Mouse (Mus musculus) midbrain, postnatal 0 days (tissue): ENCODE results near the gene Epb41l5. TPM values are rescaled to one million over a fixed set of nuclear protein-coding genes. Genes with fewer than 3 reads are reported as not detected.

Experiments used
- ATAC-seq: fragments of 200-750 bp; cut with Nextera tagmentation; 2 replicates; pipeline ENCODE4 v1.8.0; 2017; ENCODE audit warnings: moderate number of reproducible peaks, mild to moderate bottlenecking, moderate TSS enrichment, moderate library complexity; ENCODE audit not compliant: low FRiP score
- DNase-seq: peaks from one replicate; pipeline ENCODE4 v3.0.0-alpha.2; 2015; ENCODE audit warnings: low spot score
- H3K27ac ChIP-seq: fragments of 300-500 bp; sonication (generic); 2 replicates; pipeline ENCODE4 v1.5.1; 2014; ENCODE audit warnings: low read depth, mild to moderate bottlenecking, low read length, mixed read lengths
- H3K27me3 ChIP-seq: fragments of 300-500 bp; sonication (generic); 2 replicates; pipeline ENCODE4 v1.6.1; 2014; ENCODE audit warnings: low read length, control low read depth, mixed read lengths; ENCODE audit not compliant: insufficient read depth
- H3K36me3 ChIP-seq: fragments of 300-500 bp; sonication (generic); 2 replicates; pipeline ENCODE4 v1.6.1; 2014; ENCODE audit warnings: low read length, control low read depth, mixed read lengths; ENCODE audit not compliant: insufficient read depth
- H3K4me1 ChIP-seq: fragments of 300-500 bp; sonication (generic); 2 replicates; pipeline ENCODE4 v1.6.1; 2014; ENCODE audit warnings: mild to moderate bottlenecking, control low read depth, antibody characterized with exemption, low read length, mixed read lengths; ENCODE audit not compliant: insufficient read depth
- H3K4me2 ChIP-seq: fragments of 300-500 bp; sonication (generic); 2 replicates; pipeline ENCODE4 v1.6.1; 2014; ENCODE audit warnings: low read depth, mild to moderate bottlenecking, low read length, mixed read lengths; ENCODE audit not compliant: poor library complexity, severe bottlenecking
- H3K4me3 ChIP-seq: fragments of 300-500 bp; sonication (generic); 2 replicates; pipeline ENCODE4 v1.5.1; 2014; ENCODE audit warnings: low read depth, mild to moderate bottlenecking, low read length, moderate library complexity
- H3K9ac ChIP-seq: fragments of 300-500 bp; sonication (generic); replicated peaks from 2 replicates; pipeline ENCODE4 v1.6.1; 2014; ENCODE audit warnings: mild to moderate bottlenecking, low read length, moderate library complexity, mixed read lengths; ENCODE audit not compliant: poor library complexity, severe bottlenecking
- H3K9me3 ChIP-seq: fragments of 300-500 bp; sonication (generic); 2 replicates; pipeline ENCODE4 v1.6.1; 2016; ENCODE audit warnings: low read length, control low read depth
- CTCF ChIP-seq: IDR thresholded peaks from 2 replicates; pipeline ENCODE4 v1.5.1; 2016; ENCODE audit warnings: antibody characterized with exemption, mild to moderate bottlenecking
- WGBS: fragments of 180-500 bp; shearing (Covaris S2); extraction: QIAGEN DNeasy Blood & Tissue Kit; methylation state at CpG from one replicate; pipeline ENCODE4 v1.1.7; 2014; 5-methylcytosine and 5-hydroxymethylcytosine counted together
- polyA plus RNA-seq: library from polyadenylated mRNA; unstranded; fragments of >200 nt; fragmentation: Nextera tagmentation; extraction: Ambion mirVana; gene quantifications from 2 replicates; pipeline ENCODE4 v1.2.1, GENCODE M21; 2015
- total RNA-seq: library from RNA; depleted of rRNA; stranded (reverse); fragments of >200 nt; gene quantifications from 2 replicates; pipeline ENCODE4 v1.2.3, GENCODE M21; 2014

Epb41l5 gene
- total and polyA plus RNA-seq, 2 experiments from 2014 or later = 12.8 to 13.5 TPM

- H3K9me3 ChIP-seq = no peaks in the 10 kb centered on the region
- TF ChIP-seq CTCF = no peak
- 99% methylated on average over 5 of the region's 5 CpGs for WGBS
Measured at GRCm38 (mm10) chr1:119544611-119545155, 104.1 kb downstream of the Epb41l5 start.

GRCm38 (mm10) chr1:119543316-119543715 lies 105.5 kb downstream of the Epb41l5 start:
- no peak overlapping the region for H3K4me2 ChIP-seq
- H3K27ac ChIP-seq = no peak overlapping the region
- ATAC-seq (no peak), DNase-seq (no peak)
- no peak overlapping the region for H3K9ac ChIP-seq
- no peaks in the 10 kb centered on the region for H3K9me3 ChIP-seq
- no peak overlapping the region for H3K4me3 ChIP-seq
- H3K27me3 ChIP-seq = no peaks in the 10 kb centered on the region
- 93% methylated on average over 6 of the region's 6 CpGs for WGBS
- no peaks in the 10 kb centered on the region for H3K4me1 ChIP-seq
- H3K36me3 ChIP-seq = no peaks in the 10 kb centered on the region
- TF ChIP-seq CTCF = no peak

More at GRCm38 (mm10) chr1:119544611-119545155, 104.1 kb downstream of the Epb41l5 start:
- Histone ChIP-seq H3K27ac (no peak overlapping the region), H3K4me1 (no peaks in the 10 kb centered on the region), H3K4me2 (no peak overlapping the region), H3K36me3 (no peaks in the 10 kb centered on the region), H3K9ac (no peak overlapping the region), H3K27me3 (no peaks in the 10 kb centered on the region), H3K4me3 (no peak overlapping the region)
- ATAC-seq (no peak), DNase-seq (no peak)

- Histone ChIP-seq H3K4me3 (no peak overlapping the region), H3K4me2 (no peak overlapping the region), H3K9ac (no peak overlapping the region), H3K4me1 (no peaks in the 10 kb centered on the region), H3K36me3 (no peaks in the 10 kb centered on the region), H3K27ac (no peak overlapping the region), H3K9me3 (no peaks in the 10 kb centered on the region), H3K27me3 (no peaks in the 10 kb centered on the region)
- TF ChIP-seq CTCF = no peak
- ATAC-seq (no peak), DNase-seq (no peak)
- WGBS = 82% methylated on average over 2 of the region's 3 CpGs
Measured at GRCm38 (mm10) chr1:119541570-119541969, 107.2 kb downstream of the Epb41l5 start.

GRCm38 (mm10) chr1:119540836-119541557 lies 107.8 kb downstream of the Epb41l5 start:
- Histone ChIP-seq H3K4me1 (no peaks in the 10 kb centered on the region), H3K27ac (no peak overlapping the region), H3K4me2 (no peak overlapping the region), H3K27me3 (no peaks in the 10 kb centered on the region), H3K9ac (no peak overlapping the region), H3K36me3 (no peaks in the 10 kb centered on the region), H3K4me3 (no peak overlapping the region), H3K9me3 (no peaks in the 10 kb centered on the region)
- ATAC-seq (no peak), DNase-seq (no peak)
- TF ChIP-seq CTCF = no peak
- 87% methylated on average over 9 of the region's 9 CpGs for WGBS

GRCm38 (mm10) chr1:119539252-119539651 lies 109.5 kb downstream of the Epb41l5 start:
- DNase-seq (no peak), ATAC-seq (no peak)
- Histone ChIP-seq H3K4me2 (no peak overlapping the region), H3K4me1 (no peaks in the 10 kb centered on the region), H3K4me3 (no peak overlapping the region), H3K36me3 (no peaks in the 10 kb centered on the region), H3K27me3 (no peaks in the 10 kb centered on the region), H3K9me3 (no peaks in the 10 kb centered on the region), H3K9ac (no peak overlapping the region), H3K27ac (no peak overlapping the region)
- TF ChIP-seq CTCF = no peak
- WGBS = 80% methylated on average over 2 of the region's 2 CpGs

GRCm38 (mm10) chr1:119537651-119538050 lies 111.1 kb downstream of the Epb41l5 start:
- H3K9me3 ChIP-seq = no peaks in the 10 kb centered on the region
- no peak overlapping the region for H3K27ac ChIP-seq
- H3K4me1 ChIP-seq = no peaks in the 10 kb centered on the region
- no peak overlapping the region for H3K4me2 ChIP-seq
- no peaks in the 10 kb centered on the region for H3K36me3 ChIP-seq
- 91% methylated on average over 6 of the region's 6 CpGs for WGBS
- TF ChIP-seq CTCF = no peak
- no peak for ATAC-seq
- H3K4me3 ChIP-seq = no peak overlapping the region
- no peak overlapping the region for H3K9ac ChIP-seq
- no peaks in the 10 kb centered on the region for H3K27me3 ChIP-seq
- DNase-seq = no peak
